Mouse (Mus musculus): ENCODE data around the gene Rftn1.

Rftn1 gene

DNA sequence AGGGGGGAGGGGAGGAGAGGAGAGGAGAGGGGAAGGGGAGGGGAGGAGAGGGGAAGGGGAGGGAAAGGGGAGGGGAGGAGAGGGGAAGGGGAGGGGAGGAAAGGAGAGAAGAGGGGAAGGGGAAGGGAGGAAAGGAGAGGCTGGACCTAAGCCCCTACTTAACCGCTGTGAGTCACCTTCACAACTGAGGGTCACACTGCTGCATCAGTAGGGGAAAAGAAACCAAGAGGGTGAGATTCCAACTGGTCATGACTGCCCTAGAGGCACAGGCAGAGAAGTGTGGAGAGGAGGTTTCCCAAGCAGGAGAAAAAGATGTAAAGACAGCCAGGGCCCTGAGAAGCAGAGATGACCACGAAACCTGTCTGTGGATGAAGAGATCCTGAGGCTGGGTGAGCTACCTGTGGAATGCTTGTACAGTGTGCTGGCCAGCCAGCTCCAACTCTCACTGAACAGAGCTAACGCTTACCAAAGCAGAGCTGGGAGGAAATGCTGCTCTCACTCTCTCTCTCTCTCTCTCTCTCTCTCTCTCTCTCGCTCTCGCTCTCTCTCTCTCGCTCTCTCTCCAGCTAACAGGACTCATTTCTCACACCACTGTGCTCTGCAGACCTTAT, 19.4 kb downstream of the Rftn1 start:
- DNase-seq (ENCODE audit: low read depth, low spot score), result no peak

DNA sequence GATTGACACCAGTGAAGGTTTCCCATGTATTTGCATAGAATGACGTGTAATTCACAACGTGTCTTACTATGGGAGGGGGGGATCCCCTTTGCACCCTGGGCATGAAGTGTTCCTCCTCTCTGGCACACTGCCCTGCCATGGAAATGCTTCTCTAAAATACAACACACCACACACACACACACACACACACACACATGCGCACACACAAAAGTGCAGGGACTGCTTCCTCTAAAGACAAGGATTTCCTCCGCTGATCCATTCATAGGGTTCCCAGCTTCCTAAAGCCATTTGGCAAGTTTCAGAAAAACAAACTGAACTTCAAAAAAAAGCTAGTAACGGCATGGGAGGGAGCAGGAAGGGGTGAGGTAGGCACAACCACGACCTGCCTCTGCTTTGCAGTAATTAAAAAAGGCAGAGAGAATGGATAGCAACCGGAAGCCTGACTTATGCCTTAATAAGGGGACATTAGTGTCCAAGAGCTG, 20.5 kb downstream of the Rftn1 start:
- no peak for DNase-seq (ENCODE audit: low read depth, low spot score)

DNA sequence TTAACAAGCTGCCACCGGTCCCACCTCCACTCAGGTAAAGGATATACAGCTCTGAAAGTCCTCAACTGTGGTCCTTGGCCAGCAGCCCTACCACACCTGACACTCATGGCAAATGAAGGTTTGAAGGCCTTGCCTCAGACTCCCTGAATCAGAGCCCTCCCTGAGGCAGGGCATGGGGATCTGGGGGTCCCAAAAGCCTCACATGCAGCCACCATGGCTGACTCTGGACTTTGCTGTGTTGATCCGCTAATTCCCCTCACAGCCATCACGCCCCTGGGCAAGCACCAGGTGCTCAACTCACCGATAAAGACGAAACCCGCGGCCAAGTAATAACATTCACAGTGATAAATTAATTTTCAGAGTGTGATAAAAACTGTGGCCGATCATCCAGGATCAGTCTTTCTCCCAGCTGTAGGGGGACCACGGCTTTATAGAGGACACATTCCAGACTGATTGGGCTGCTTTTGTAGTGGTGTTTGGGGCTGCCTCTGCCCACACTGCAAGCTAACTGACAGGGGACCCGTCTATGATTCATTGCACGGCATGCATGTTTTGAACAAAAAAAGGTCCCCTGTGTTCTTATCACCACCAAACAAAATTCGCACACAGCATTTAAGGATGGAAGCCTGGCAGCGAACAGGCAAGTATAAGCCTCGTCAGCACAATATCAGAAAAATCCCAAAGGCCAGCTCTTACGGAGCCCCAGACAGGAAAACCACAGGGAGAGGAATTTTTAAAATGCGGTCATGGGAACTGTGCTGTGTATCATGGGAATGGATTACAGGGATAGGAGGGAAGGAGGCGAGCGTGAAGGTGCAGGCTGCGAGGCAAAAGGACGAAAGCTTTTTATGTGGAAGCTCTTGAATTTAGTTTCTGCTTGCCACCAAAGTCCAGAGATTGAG, 29.3 kb downstream of the Rftn1 start:
- no peak for DNase-seq (ENCODE audit: low read depth, low spot score)

DNA sequence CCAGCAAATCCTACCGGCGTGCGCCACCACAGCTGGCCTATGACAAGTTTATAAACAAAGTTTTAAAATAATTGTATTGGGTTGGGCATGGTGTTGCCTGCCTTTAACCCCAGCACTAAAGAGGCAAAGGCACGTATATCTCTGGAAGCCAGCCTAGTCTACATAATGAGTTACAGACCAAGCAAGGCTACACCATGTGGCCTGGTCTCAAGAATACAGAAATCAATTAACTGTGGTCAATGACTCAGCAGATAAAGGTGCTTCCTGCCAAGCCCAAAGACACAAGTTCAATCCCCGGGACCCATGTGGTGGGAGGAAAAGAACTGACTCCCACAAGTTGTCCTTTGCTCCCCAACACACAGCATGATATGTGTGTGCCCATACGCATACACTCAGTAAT, 30.1 kb downstream of the Rftn1 start:
- DNase-seq (ENCODE audit: low read depth, low spot score), result no peak

DNA sequence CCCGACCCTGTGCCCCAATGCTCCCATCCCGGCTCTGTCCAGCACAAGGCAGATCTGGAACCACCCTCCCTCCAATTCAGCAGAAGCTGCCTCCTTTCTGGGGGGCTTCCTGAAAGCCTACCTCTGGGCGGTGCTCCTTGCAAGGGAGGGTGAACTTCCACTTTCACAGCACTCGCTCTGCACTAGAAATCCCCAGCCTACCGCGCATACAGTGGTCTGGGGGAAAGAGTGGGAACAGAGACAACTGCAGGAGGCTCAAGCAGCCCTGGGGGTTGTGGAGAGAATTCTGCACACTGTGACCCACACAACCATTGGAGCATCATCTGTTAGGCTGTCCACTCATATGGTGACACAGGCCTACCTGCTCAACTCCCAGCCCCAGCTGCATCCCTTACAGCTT, 30.7 kb downstream of the Rftn1 start:
- DNase-seq (ENCODE audit: low read depth, low spot score), result no peak

DNA sequence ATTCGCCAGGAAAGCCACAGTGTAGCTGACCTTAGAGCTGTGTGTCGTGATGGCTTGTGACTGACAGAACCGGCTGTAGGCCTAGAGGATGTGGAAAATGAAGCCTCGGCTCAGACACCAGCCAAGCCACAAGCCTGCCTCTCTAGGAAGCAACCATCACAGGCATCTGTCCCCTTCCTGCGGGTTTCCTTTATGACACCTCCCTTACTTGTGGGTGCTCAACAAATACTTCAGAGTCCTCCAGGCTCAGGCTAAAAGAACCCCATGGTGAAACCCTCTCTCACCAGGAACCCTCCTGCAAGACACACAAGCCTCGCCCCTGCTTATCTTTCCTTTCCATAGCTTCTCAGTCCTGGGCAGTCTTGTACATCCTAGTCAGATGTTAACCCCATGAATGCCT, 31.9 kb downstream of the Rftn1 start:
- DNase-seq (ENCODE audit: low read depth, low spot score), result no peak

DNA sequence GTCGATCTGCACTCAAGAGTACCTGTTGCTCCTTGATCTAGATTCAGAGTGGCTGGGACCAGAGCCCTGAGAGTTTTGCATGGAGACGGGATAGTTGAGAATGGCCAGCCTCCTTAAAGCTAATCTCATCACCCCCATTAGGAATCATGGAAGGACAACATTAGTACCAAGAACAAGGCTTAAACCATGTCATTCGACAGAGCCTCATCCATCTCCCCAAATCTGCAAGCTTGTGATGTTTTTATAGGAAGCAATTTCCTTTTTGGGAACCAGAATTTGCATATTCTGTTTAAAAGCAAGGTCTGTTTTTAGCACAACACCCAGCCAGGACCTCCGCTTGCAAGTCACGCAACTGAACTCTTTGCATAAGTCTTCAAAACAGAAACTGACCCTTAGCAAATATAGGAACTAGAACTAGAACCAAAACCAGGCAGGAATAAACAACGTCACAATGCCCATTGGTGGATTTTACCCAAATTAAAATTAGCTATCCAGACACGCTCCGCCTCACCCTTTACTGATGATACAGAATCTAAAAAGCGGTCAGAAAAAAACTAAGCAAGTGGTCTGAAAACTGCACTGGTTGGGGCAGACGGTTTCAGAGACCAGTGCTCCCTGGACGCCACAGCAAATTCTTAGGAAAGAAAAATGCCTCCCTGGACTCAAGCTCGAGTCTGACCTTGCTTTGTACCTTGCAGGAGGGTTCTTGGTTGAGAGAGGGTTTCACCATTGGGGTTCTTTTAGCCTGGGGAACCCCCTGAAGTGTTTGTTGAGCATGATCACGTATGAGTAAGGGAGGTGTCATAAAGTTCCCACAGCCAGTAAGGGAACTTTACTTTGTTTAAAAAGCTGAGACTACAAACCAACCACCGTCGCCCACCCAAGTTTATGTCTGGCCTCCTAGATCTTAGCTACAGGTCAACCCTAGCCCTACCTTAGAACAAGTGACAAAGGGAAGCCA, 33.0 kb downstream of the Rftn1 start:
- no peak for DNase-seq (ENCODE audit: low read depth, low spot score)

DNA sequence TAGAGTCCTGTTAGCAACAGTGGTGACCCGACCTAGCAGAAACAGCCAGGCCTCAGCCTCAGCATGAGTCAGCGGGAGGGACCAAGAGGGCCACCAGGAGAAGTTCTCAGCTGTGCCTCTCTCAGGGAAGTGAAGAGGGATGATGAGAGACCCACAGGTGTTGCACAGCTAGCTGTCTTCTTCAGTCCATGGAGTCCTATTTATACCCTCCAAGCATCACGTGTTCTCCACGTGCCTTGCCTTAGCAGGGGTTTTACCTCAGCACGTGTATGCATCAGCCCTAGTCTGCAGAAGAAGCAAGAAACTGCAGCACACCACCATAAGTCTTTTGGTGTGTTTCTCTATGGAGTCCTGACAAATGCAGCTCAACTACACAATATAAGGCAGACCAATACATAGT, 38.4 kb downstream of the Rftn1 start:
- no peak for DNase-seq (ENCODE audit: low read depth, low spot score)

DNA sequence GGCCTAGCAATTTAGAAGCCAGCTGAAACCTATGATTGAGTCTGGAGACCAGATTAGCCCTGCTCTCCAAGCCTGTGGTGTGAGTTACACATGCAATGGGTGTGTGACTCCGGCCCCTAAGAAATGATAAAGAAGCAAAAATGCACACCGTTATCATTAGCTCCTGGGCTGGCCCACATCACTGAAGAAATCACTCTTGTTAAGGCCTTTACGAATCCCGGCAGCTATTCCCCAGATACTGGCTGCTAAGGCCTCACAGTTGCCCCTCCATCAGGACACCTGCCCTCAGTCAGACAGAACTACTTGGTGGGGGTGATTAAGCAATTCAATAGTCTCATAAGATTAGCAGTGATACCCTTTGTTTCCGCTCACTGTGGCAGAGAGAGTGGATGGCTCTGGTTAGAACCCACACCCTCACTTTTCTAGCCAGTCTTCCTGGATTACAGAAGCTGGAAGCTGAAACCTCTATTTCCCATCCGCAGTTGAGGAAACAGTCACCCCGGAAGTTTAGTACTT, 39.2 kb downstream of the Rftn1 start:
- no peak for DNase-seq (ENCODE audit: low read depth, low spot score)

DNA sequence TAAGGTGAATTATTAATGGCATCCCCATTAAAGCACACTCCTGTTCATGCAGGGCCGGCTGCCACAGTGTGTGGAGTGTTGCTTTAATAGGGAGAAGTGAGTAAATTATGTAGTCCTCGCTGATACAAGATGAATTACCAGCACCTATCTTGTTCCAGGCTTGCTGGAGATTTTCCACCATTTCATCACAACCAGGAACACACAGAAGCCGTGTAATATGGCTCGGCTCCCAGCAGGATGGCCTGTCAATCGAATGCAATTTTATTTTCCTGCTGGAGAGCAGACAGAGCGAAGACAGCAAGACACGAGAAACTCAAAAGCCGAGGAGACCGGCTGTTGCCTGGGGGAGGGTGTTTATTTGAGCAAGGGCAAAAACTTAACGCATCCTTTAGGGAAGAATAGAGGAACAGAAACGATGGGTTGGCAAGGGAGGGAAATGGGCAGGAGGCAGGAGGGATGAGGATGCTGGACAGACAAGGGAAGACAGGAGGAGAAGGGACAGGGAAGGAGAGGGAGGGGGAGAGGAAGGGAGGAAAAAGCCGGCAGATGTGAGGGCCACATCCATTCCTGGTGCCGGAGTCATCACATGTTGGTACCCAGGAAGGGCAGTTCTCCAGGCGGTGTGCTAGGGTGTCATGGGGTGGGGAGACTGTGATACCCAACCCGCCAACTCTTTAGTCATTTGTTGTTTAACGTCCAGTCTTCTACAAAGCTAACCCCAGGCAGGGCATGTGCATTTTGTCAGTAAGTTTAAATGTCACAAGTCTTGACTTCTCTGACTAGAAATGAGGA, 39.9 kb downstream of the Rftn1 start:
- no peak for DNase-seq (ENCODE audit: low read depth, low spot score)

DNA sequence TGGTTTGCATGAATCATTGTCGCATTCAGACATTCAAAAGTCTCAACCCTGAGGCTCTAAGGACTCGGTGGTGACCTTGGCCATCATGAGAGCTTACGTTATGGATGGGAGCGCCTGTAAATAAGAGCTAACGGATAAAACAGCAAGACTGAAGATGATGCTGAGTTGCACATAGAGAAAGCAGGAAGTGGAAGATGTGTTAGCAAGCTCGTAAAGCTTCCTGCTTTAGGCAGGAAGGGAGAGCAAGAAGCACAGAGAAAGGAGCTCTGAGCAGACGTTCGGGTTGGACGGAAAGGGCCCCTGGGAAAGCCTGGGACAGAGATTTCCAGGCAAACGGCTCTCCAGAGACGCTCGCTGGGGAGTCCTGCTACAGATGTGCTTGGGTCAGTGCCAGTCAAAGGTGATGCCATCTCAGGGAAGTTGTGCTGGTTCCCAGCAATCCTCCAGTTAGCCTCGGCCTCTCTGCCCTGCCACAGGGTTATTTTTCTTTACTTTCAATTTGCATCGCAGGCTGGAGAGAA, 40.7 kb downstream of the Rftn1 start:
- no peak for DNase-seq (ENCODE audit: low read depth, low spot score)

DNA sequence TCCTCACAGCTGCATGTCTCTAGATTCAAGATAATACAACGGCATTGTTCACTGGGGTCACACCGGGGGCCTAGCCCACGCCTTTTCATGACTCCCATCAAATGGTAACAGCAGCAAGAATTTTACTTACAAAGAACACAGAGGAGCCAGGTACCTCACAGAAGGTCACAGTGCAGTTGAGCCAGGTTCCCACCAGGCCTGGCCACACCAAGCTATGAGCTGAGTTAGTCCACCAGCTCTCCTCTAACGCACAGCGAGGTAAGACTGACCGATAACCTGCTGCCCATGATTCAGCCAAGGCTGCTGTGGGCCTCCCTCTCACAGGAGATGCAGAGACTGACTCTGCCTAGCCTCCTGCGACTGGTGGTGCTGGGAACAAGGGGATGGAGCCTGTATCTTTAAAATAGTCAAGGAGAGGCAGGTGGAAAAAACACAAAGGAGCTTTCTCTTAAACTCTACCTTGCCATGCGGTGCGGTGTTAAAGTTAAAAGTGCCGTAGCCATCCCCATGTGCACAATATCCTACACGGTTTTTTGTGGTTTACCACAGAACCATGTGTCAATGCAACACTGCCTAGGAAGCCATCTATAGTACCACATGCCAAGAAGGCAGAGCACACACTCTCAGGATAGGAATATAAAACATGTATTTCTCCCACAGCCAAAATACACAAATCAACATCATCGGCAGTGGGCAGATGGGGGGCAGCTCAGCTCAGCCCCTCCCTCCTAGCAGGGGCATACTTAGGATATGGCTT, 42.5 kb downstream of the Rftn1 start:
- no peak for DNase-seq (ENCODE audit: low read depth, low spot score)

DNA sequence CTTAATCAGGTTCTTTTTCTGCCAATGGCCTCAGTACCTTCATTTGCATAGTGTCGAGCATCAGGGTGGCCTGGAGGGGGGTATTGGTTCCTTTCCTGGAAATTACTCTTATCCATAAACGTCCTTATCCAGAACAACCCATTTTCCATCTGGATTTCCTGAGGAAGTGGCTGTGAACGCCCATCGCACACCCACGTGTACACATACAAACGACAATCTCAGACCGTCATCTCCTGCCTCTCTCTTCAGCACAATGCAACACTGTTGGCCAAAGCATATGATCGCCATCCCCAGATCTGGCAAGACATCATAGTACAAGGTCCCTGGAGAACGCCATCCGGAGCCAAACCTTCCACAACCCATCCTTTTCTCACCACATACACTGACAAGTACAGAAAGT, 47.1 kb downstream of the Rftn1 start:
- no peak for DNase-seq (ENCODE audit: low read depth, low spot score)

DNA sequence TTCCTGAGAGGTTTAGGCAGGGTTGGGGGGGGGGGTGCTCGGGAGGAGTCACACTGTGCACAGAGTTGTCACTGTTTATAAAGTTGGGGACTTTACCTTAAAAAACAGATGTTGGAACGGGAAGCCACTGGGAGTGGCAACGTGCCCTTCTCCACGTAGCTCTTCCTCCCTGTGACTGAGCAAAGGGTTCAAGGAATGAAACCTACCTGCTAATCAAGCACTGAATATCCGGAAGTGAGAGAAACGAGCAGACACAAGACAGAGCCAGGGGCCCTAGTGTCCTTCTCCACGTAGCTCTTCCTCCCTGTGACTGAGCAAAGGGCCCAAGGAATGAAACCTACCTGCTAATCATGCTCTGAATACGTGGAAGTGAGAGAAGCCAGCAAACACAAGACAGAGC, 47.9 kb downstream of the Rftn1 start:
- no peak for DNase-seq (ENCODE audit: low read depth, low spot score)

DNA sequence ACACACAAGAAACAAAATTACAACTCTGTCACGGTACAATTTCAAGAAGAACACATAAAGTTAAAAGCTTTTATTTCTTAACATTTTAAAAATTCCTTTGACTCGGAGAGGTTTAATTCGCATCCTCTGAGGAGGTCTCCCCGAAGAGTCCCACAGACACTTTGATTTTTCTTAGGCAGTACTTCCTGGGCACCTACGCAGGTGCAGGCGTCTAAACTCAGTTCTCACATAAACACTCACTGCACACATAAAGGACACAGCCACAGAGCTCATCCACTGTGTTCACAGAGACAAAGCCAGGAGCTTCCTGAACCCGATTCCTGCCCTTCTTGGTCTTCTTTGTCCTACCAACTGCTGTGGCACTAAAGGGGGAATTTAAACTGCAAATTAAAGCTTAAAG, 48.3 kb downstream of the Rftn1 start:
- no peak for DNase-seq (ENCODE audit: low read depth, low spot score)

DNA sequence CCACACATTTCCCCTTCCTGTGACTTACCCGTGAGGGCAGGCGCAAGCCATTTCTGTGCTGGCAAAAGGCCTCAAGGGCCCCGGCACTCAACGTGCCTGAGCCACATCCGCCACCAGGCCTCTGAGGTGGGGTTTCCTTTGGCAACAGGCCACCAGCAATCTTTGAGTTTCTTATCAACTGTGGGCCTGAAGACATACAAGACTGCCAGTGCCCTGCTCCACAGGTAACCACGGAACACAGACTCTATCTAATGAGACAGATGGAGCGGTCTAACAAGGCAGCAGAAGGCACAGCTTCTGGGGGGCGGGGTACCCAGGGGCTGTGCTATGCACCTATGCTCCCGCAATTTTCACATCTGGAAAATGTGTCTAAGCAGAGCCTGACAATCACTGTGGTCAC, 54.4 kb downstream of the Rftn1 start:
- DNase-seq (ENCODE audit: low read depth, low spot score), result peak; percentile 31

DNA sequence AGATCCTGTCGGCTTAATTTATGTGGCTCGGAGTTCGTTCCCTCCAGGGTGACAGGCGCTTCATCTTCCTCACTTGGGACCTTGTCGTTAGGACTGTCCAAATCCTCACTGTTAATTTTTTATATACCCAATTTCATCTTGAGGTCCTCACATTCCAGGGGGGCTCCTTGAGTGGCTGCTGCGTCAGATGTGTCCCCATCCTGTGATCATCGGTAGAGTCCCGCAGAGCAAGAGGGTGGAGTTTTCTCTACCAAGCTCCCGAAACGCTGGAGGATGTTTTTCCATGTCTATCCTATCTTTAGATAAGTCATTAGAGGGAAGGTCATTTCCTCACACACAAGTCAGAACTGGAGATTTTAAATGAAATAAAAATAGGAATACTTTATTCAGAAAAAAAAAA, 55.0 kb downstream of the Rftn1 start:
- DNase-seq (ENCODE audit: low read depth, low spot score), result no peak

DNA sequence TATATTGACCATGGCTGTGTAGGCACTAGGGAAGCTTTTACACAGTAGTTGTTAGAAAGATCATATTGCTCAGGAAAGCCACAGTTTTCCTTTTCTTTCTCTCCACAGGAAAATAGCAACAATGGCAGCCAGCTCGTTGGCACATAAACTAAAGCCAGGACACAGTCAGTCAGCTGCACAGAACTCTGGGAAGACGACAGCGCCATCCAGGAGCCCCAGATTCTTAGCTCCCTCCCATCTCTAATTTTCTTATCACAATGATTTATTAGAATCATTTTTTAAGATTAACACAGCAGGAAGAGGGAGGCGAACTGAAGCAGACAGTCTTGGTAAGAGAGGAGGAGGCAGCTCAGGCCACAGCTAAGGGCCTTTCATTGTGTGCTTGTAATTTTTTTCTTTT, 58.8 kb downstream of the Rftn1 start:
- DNase-seq (ENCODE audit: low read depth, low spot score), result no peak

DNA sequence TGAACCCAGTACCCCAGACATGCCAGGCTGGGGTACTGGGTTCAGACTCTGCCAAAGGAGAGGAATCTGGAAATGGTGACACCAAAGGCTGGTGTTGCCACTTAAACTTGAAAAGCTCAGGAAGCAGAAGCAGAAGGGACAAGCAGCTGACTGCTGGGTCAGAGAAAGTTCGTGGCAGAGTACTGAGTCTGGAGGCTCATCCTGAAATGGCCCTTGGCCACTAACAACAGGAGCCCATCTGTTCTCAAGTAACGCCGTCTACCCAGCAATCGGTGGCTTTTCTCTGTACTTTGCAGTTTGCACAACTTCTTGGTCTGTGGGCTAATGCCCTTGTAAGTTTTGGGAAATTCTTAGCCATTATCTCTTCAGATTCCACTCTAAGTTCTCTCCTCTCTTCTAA, 60.1 kb downstream of the Rftn1 start:
- no peak for DNase-seq (ENCODE audit: low read depth, low spot score)

DNA sequence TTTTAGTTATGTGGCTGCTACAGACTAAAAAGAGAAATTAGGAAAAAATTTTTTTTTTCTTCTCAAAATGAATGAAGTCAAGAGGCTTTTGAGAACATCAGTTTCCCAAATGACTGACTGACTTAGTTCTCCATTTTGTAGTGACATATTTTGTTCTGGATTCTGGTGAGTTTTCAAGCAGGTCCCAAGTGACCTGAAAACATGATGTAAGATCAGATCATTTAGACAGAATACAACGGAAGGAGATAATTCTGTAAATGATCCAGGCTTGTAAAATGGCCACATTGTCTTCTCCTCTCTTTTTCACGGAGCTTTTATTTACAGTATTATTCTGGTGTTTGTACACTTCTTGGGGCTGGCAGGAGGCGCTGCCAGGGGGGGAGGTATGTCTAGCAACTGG, 62.1 kb downstream of the Rftn1 start:
- no peak for DNase-seq (ENCODE audit: low read depth, low spot score)

All from forelimb bud, embryonic 11.5 days (tissue).